Mouse (Mus musculus) lung, postnatal 0 days (tissue): ENCODE data around the gene Pgpep1l. TPM values are rescaled to one million over a fixed set of nuclear protein-coding genes. Genes with fewer than 3 reads are reported as not detected.

Source experiments
- ATAC-seq: fragments of 200-750 bp; cut with Nextera tagmentation; 2 replicates; pipeline ENCODE4 v1.8.0; 2017; ENCODE audit warnings: moderate library complexity
- DNase-seq: peaks from one replicate; pipeline ENCODE4 v3.0.0-alpha.2; 2016; ENCODE audit warnings: low spot score
- H3K27ac ChIP-seq: fragments of 300-500 bp; sonication (generic); 2 replicates; pipeline ENCODE4 v1.5.1; 2014; ENCODE audit warnings: antibody characterized with exemption, mild to moderate bottlenecking, low read length, mixed read lengths
- H3K27me3 ChIP-seq: fragments of 300-500 bp; sonication (generic); replicated peaks from 2 replicates; pipeline ENCODE4 v1.6.1; 2014; ENCODE audit warnings: low read length, mixed read lengths; ENCODE audit not compliant: insufficient read depth
- H3K36me3 ChIP-seq: fragments of 300-500 bp; sonication (generic); 2 replicates; pipeline ENCODE4 v1.6.1; 2014; ENCODE audit warnings: low read length, mixed read lengths; ENCODE audit not compliant: insufficient read depth
- H3K4me1 ChIP-seq: fragments of 300-500 bp; sonication (generic); 2 replicates; pipeline ENCODE4 v1.6.1; 2014; ENCODE audit warnings: antibody characterized with exemption, low read depth, low read length, mixed read lengths; ENCODE audit not compliant: insufficient read depth
- H3K4me2 ChIP-seq: fragments of 300-500 bp; sonication (generic); replicated peaks from 2 replicates; pipeline ENCODE4 v1.6.1; 2014; ENCODE audit warnings: low read depth, mild to moderate bottlenecking, low read length, moderate library complexity, mixed read lengths
- H3K4me3 ChIP-seq: fragments of 300-500 bp; sonication (generic); 2 replicates; pipeline ENCODE4 v1.5.1; 2014; ENCODE audit warnings: low read depth, low read length
- H3K9ac ChIP-seq: fragments of 300-500 bp; sonication (generic); replicated peaks from 2 replicates; pipeline ENCODE4 v1.6.1; 2014; ENCODE audit warnings: low read depth, mild to moderate bottlenecking
- H3K9me3 ChIP-seq: fragments of 300-500 bp; sonication (generic); 2 replicates; pipeline ENCODE4 v1.6.1; 2016; ENCODE audit warnings: low read length, mixed read lengths
- CTCF ChIP-seq: IDR thresholded peaks from 2 replicates; pipeline ENCODE4 v1.5.1; 2016; ENCODE audit warnings: antibody characterized with exemption, mild to moderate bottlenecking
- EP300 ChIP-seq: IDR thresholded peaks from 2 replicates; pipeline ENCODE4 v1.6.1; 2016; ENCODE audit warnings: antibody characterized with exemption, mild to moderate bottlenecking, control low read depth
- WGBS: fragments of 180-500 bp; shearing (Covaris S2); extraction: QIAGEN DNeasy Blood & Tissue Kit; methylation state at CpG from one replicate; pipeline ENCODE4 v1.1.7; 2014; 5-methylcytosine and 5-hydroxymethylcytosine counted together
- polyA plus RNA-seq: library from polyadenylated mRNA; unstranded; fragments of >200 nt; fragmentation: Nextera tagmentation; extraction: Ambion mirVana; gene quantifications from 2 replicates; pipeline ENCODE4 v1.2.1, GENCODE M21; 2015

Pgpep1l gene
- not detected in 2 replicates for polyA plus RNA-seq

- H3K4me1 ChIP-seq, result peaks cover 9% of the 10 kb centered on the region
- 6% methylated on average over 25 of the region's 25 CpGs for WGBS
- H3K4me2 ChIP-seq, result peak within 1 kb of the TSS; percentile 58
- ATAC-seq (peak; percentile 73), DNase-seq (peak; percentile 49)
- peak within 1 kb of the TSS; percentile 25; the same call in 1 of the 2 replicates for H3K4me3 ChIP-seq
- H3K36me3 ChIP-seq, result no peaks in the 10 kb centered on the region
- TF ChIP-seq EP300 (no peak), CTCF (no peak)
- no peaks in the 10 kb centered on the region for H3K27me3 ChIP-seq
- no peaks in the 10 kb centered on the region for H3K9me3 ChIP-seq
- no peak within 1 kb of the TSS for H3K9ac ChIP-seq
- H3K27ac ChIP-seq, result no peak within 1 kb of the TSS
These were observed at the start of gene Pgpep1l for GRCm38 (mm10) chr7:68264028-68264453. TSS of gene Pgpep1l (minus strand) at chr7:68264233.

- 0 out of 2 replicates have a peak, but pooled peaks cover 2% of the 10 kb centered on the region for H3K4me1 ChIP-seq
- WGBS, result 61% methylated on average over 14 of the region's 14 CpGs
- no peak for TF ChIP-seq EP300
- TF ChIP-seq CTCF, result no peak
- H3K4me3 ChIP-seq, result no peak overlapping the region
- H3K9ac ChIP-seq, result no peak overlapping the region
- no peaks in the 10 kb centered on the region for H3K27me3 ChIP-seq
- no peaks in the 10 kb centered on the region for H3K36me3 ChIP-seq
- peak; percentile 85 for DNase-seq
- H3K27ac ChIP-seq, result no peak overlapping the region
- peak; percentile 55 for ATAC-seq
- no peaks in the 10 kb centered on the region for H3K9me3 ChIP-seq
- H3K4me2 ChIP-seq, result no peak overlapping the region
These were observed 49.2 kb upstream of the Pgpep1l start for GRCm38 (mm10) chr7:68313038-68313782.

GRCm38 (mm10) chr7:68312395-68312794, 48.4 kb upstream of the Pgpep1l start:
- TF ChIP-seq CTCF (no peak), EP300 (no peak)
- ATAC-seq (no peak), DNase-seq (no peak)
- Histone ChIP-seq H3K9ac (no peak overlapping the region), H3K4me2 (no peak overlapping the region), H3K27ac (no peak overlapping the region), H3K27me3 (no peaks in the 10 kb centered on the region), H3K4me1 (0 out of 2 replicates have a peak, but pooled peaks cover 2% of the 10 kb centered on the region), H3K36me3 (no peaks in the 10 kb centered on the region), H3K4me3 (no peak overlapping the region), H3K9me3 (no peaks in the 10 kb centered on the region)
- 71% methylated on average over 5 of the region's 5 CpGs for WGBS

GRCm38 (mm10) chr7:68311469-68311868, 47.4 kb upstream of the Pgpep1l start:
- H3K4me1 ChIP-seq, result 0 out of 2 replicates have a peak, but pooled peaks cover 2% of the 10 kb centered on the region
- H3K4me3 ChIP-seq, result no peak overlapping the region
- ATAC-seq (peak; percentile 82), DNase-seq (peak; percentile 87)
- TF ChIP-seq EP300 (peak; percentile 72; the same call in 1 of the 2 replicates), CTCF (no peak)
- 59% methylated on average over 6 of the region's 6 CpGs for WGBS
- no peak overlapping the region for H3K27ac ChIP-seq
- H3K9ac ChIP-seq, result no peak overlapping the region
- H3K9me3 ChIP-seq, result no peaks in the 10 kb centered on the region
- no peak overlapping the region for H3K4me2 ChIP-seq
- H3K36me3 ChIP-seq, result no peaks in the 10 kb centered on the region
- H3K27me3 ChIP-seq, result no peaks in the 10 kb centered on the region

GRCm38 (mm10) chr7:68306756-68307155, 42.7 kb upstream of the Pgpep1l start:
- no peak overlapping the region for H3K4me2 ChIP-seq
- ATAC-seq (no peak), DNase-seq (no peak)
- TF ChIP-seq EP300 (no peak), CTCF (no peak)
- no peak overlapping the region for H3K4me3 ChIP-seq
- H3K4me1 ChIP-seq, result no peaks in the 10 kb centered on the region
- no peak overlapping the region for H3K9ac ChIP-seq
- 92% methylated on average over 8 of the region's 8 CpGs for WGBS
- no peaks in the 10 kb centered on the region for H3K9me3 ChIP-seq
- H3K36me3 ChIP-seq, result no peaks in the 10 kb centered on the region
- no peak overlapping the region for H3K27ac ChIP-seq
- H3K27me3 ChIP-seq, result no peaks in the 10 kb centered on the region

- no peaks in the 10 kb centered on the region for H3K9me3 ChIP-seq
- no peaks in the 10 kb centered on the region for H3K36me3 ChIP-seq
- 60% methylated on average over 11 of the region's 11 CpGs for WGBS
- no peaks in the 10 kb centered on the region for H3K27me3 ChIP-seq
- H3K27ac ChIP-seq, result no peak overlapping the region
- DNase-seq (no peak), ATAC-seq (no peak; the same call in 1 of the 2 replicates)
- no peak overlapping the region for H3K9ac ChIP-seq
- no peaks in the 10 kb centered on the region for H3K4me1 ChIP-seq
- H3K4me2 ChIP-seq, result no peak overlapping the region
- no peak overlapping the region for H3K4me3 ChIP-seq
- TF ChIP-seq CTCF (no peak), EP300 (no peak)
These were observed 41.9 kb upstream of the Pgpep1l start for GRCm38 (mm10) chr7:68305781-68306575.
